ENCODE assay signal across 9 mouse cellular contexts in genomic region chr4:84673681-84674307, GRCm38 (mm10). TPM values are rescaled to one million over a fixed set of nuclear protein-coding genes. Genes with fewer than 3 reads are reported as not detected.
DNase-seq lines count a peak whose midpoint lies in the region; ATAC-seq lines count a peak whose summit lies in the region.
"Had no signal": no experiment of that assay in that cellular context is flagged by ENCODE, and none has a peak within 500 bp of the region (broad histone marks: within the 10 kb centered on the region; RNA-seq: fewer than 3 reads in every experiment).

No protein-coding gene starts in this region.

- 14% methylated on average over 10 of the region's 10 CpGs for whole genome bisulfite sequencing in lung, embryonic 16.5 days
- 21% methylated on average over 10 of the region's 10 CpGs for WGBS in forebrain, embryonic 13.5 days
- 12% methylated on average over 10 of the region's 10 CpGs for WGBS in stomach, embryonic 15.5 days

- H3K4me3 ChIP-seq in lung, embryonic 16.5 days (ENCODE audit: low read length) = peak overlapping the region; percentile 76
- H3K4me3 ChIP-seq in forebrain, embryonic 13.5 days = peak overlapping the region; percentile 68
- H3K4me3 ChIP-seq in stomach, embryonic 15.5 days (replicated peaks) = peak overlapping the region; percentile 71

- ATAC-seq in lung, embryonic 16.5 days (ENCODE audit: low read depth) = no peak
- ATAC-seq in forebrain, embryonic 13.5 days = no peak
- no peak for ATAC-seq in stomach, embryonic 15.5 days (ENCODE audit: insufficient read depth, low FRiP score, low read depth)
- ATAC-seq in CD4-positive, CD25-positive, alpha-beta regulatory T cell, adult 4 months = no peak

- H3K9ac ChIP-seq in lung, embryonic 16.5 days (ENCODE audit: low read length) = peak overlapping the region; percentile 71
- no peak overlapping the region for H3K9ac ChIP-seq in forebrain, embryonic 13.5 days
- H3K9ac ChIP-seq in stomach, embryonic 15.5 days = 0 out of 2 replicates have a peak overlapping the region, but pooled peaks have one; percentile 66

- no peak for DNase-seq in lung, adult 18-20 months
- DNase-seq in kidney, postnatal 14 days = peak; percentile 10
- DNase-seq in adrenal gland, postnatal 14 days = no peak
- no peak for DNase-seq in urinary bladder, postnatal 25 days (ENCODE audit: low spot score)

- H3K4me1 ChIP-seq in lung, embryonic 16.5 days (replicated peaks; ENCODE audit: control insufficient read depth, insufficient read depth, low read length) = peaks cover 11% of the 10 kb centered on the region
- H3K4me1 ChIP-seq in forebrain, embryonic 13.5 days = peaks cover 20% of the 10 kb centered on the region
- no peaks in the 10 kb centered on the region for H3K4me1 ChIP-seq in stomach, embryonic 15.5 days

- H3K27me3 ChIP-seq in lung, embryonic 16.5 days (ENCODE audit: control insufficient read depth, insufficient read depth, low read depth, low read length) = peaks cover 45% of the 10 kb centered on the region
- peaks cover 81% of the 10 kb centered on the region for H3K27me3 ChIP-seq in forebrain, embryonic 13.5 days
- H3K27me3 ChIP-seq in stomach, embryonic 15.5 days (replicated peaks) = no peaks in the 10 kb centered on the region

- H3K36me3 ChIP-seq in lung, embryonic 16.5 days (ENCODE audit: control insufficient read depth, insufficient read depth, low read length) = no peaks in the 10 kb centered on the region
- H3K36me3 ChIP-seq in forebrain, embryonic 13.5 days (ENCODE audit: poor library complexity, severe bottlenecking) = no peaks in the 10 kb centered on the region
- no peaks in the 10 kb centered on the region for H3K36me3 ChIP-seq in stomach, embryonic 15.5 days

- H3K27ac ChIP-seq in lung, embryonic 16.5 days (ENCODE audit: low read length) = no peak overlapping the region
- H3K27ac ChIP-seq in forebrain, embryonic 13.5 days = no peak overlapping the region
- peak overlapping the region; percentile 93 for H3K27ac ChIP-seq in stomach, embryonic 15.5 days

- H3K4me2 ChIP-seq in lung, embryonic 16.5 days (ENCODE audit: low read depth, low read length) = peak overlapping the region; percentile 98
- H3K4me2 ChIP-seq in forebrain, embryonic 13.5 days = peak overlapping the region; percentile 98
- peak overlapping the region; percentile 90 for H3K4me2 ChIP-seq in stomach, embryonic 15.5 days

- no peaks in the 10 kb centered on the region for H3K9me3 ChIP-seq in lung, embryonic 16.5 days (ENCODE audit: control insufficient read depth, low read length)
- H3K9me3 ChIP-seq in forebrain, embryonic 13.5 days (replicated peaks) = no peaks in the 10 kb centered on the region
- H3K9me3 ChIP-seq in stomach, embryonic 15.5 days = no peaks in the 10 kb centered on the region

RNA-seq across cellular contexts. Expression of gene Bnc2, which starts 1.3 kb away (rescaled TPM):
- 3.4 and 3.7 TPM in 2 replicates for polyA plus RNA-seq in lung, embryonic 16.5 days (2015; fragmentation: Nextera tagmentation; extraction: Ambion mirVana)
- 1.6 and 1.8 TPM in 2 replicates for polyA plus RNA-seq in forebrain, embryonic 13.5 days (2015; fragmentation: Nextera tagmentation; extraction: Ambion mirVana)
- 18.0 and 20.2 TPM in 2 replicates for polyA plus RNA-seq in stomach, embryonic 15.5 days (2015; fragmentation: Nextera tagmentation; extraction: Ambion mirVana)
- total RNA-seq in adrenal gland, postnatal 14 days (2021) = 6.2 and 7.9 TPM in 2 replicates
- not detected for polyA plus RNA-seq in CD4-positive, CD25-positive, alpha-beta regulatory T cell, adult 4 months (2017; shearing (Covaris generic))
- total RNA-seq: hematopoietic stem cell, adult 5-6 weeks had no signal
